Mouse (Mus musculus) 416B (cell line): Measurements from ENCODE around the gene Lingo3.
A peak's percentile ranks its signal among the peaks of the same experiment; 100 is the strongest.
"Not testable (repeated sequence)": the region's sequence is repeated elsewhere in the genome, so short reads cannot be mapped to it uniquely, and the experiment has no call there.

ENCODE experiments used
- DNase-seq: peaks from one replicate; pipeline ENCODE4 v3.0.0; 2011; ENCODE audit warnings: low read depth

Gene Lingo3

DNA sequence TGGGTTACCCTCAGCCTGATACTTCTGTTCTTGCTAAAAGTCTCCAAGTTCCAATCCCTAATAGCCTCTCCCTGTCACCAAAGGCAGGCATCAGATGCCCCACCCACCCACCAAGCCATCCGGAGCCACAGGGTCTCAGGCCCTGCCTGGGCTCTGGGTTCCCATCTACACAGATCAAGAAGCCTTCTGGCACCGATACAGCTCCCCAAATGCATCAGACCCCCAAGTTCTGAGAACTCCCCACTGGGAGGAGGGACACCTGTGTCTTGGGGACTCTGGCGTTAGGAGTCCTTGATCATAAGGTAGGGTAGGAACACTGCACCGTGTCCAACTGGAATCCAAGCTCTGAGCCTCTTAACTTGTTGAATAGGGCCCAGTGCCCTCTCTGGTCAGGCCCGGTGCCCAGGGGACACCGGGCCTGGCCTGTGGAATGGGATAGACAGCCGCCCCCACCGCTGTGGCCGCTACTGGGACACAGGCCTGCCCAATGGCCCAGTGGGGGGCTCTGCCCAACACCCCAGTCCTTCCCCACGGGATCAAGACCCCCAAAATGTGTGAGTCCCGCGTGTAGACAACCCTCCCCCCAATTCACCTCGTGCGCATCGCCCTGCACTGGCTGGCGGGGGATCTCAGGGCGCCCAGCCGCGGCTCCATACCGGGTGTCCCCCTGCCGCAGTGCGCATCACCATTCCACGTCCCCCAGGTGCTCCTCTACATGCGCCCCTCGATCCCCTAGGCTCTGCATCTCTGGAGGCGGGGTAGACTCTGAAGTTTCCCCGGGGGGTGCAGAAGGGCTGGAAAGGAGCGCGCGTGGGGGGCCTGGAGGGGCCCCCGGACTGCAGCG, 530 bp downstream of the Lingo3 start:
- DNase-seq, result no peak

DNA sequence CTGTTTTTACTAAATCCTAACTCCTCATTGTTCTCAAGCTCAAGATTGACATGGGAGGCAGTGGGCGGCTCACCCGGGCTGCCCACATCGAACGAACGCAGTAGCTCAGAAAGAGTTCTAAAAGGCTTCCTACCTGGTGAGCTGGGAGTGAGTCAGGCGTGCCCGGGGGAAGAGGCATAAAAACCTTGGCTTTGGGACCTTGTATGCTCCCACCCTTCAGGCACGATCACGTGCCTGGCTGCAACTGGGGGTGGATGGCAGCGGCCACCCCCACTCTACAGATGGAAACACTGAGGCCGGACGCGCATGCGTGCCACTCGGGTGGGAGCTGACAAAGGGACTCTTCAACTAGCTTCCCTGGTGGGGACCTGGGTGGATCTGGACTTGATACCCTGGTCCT, 1.5 kb downstream of the Lingo3 start:
- no peak for DNase-seq

DNA sequence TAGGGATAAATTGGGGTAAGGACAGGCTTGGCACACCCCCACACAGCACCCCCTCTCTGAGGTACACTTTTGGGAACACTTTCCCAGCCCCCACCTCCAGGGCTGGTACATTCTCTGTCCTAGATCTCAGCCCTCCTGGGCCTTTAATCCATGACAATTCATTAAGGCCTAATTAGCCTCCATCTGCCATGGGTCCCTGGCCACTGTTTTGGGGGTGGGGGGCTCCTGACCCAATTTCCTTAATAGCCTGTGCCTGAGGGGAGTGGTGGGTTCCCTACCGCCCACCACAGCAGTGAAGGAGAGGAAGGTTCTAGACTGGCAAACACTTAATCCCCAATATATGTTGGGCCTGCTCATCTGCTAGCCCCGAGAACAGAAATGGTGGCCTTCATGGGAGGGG, 2.2 kb downstream of the Lingo3 start:
- DNase-seq, result no peak

DNA sequence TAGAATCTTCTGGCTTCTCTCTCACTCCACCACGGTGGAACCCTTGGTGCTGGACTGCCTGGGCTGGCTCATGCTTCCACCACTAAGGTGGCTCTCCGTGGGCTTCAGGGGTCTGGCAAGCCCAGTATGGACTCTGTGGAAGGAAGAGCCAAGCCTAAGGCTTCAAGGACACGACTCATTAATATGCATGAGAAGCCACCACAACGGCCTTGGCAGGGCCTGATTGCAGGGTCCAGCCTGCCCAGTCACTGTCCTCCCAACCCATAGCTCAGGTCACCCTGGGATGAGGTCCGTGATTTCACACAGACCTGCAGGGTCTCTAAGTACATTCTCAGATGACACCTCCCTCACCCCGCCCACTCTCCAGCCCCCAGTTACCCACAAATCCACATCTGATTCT, 4.0 kb downstream of the Lingo3 start:
- no peak for DNase-seq

DNA sequence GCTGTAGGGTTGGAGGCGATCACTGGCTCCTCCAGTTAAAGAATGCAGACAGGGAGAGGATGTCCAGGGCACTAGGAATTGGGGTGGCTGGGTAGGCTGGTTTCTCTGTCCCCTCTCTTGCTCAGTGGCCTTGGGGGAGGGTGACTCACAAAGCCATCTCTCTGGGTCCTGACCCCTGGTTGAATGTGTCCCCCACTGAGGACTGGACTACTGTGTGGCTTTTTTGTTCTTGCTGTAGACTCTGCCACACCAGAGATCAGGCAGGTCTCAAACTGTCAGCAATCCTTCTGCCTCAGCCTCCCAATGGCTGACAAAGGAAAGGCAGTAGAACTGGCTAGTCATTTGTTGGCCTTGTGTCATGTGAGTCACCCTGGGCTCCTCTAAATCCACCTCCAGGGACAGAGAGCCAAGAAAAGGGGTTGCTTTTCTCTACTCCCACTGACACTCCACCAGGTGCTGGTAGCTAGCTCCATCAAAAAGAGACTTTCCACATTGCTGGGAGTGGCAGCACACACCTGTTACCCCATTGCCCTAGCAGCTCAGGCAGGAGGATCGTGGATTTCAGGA, 5.4 kb downstream of the Lingo3 start:
- no peak for DNase-seq

DNA sequence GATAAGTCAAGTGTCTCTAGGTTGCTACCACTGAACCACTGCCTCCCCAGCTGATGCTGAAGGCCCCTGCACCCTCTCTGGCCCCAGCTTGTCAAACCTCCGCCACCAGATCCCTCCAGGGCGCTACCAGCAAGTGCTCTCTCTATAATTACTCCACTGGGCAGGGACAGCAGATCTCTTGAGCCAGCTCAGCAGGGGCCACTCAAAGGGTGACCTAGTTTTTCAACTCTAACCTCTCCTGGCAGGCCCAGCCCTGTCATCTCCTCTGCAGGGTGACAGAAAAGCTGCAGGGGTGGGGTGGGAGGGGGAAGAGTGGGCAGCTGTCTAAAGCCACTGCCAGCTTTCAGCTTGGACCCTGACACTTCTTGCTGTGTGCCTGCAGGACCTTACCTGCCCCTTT, 6.0 kb downstream of the Lingo3 start:
- DNase-seq, result no peak

GRCm38 (mm10) chr10:80836949-80837379, 6.9 kb downstream of the Lingo3 start:
- DNase-seq, result no peak

GRCm38 (mm10) chr10:80835617-80836016, 8.2 kb downstream of the Lingo3 start:
- DNase-seq, result no peak

DNA sequence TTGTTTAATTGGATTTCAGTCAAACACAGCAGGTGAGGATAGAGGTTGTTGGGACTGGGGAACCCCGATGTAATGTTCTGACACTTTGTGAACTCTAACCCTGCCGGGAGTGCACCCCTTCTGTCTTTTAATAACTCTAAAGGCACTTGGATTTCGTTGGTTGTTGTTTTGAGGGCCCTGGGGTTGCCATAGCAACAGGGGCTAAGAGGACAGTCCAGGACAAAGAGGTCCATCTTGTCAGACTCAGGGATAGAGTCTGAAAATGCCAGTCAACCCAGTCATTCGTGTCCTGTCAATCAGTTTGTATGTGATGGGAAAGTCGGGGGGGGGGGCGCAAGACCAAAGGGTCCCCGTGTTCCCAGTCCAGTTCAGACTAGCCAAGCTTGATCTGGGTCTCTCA, 11.0 kb downstream of the Lingo3 start:
- DNase-seq, result no peak

GRCm38 (mm10) chr10:80831136-80831535, 12.7 kb downstream of the Lingo3 start:
- peak; percentile 72 for DNase-seq

- no peak for DNase-seq
Measured at GRCm38 (mm10) chr10:80829359-80830278, 14.2 kb downstream of the Lingo3 start.

DNA sequence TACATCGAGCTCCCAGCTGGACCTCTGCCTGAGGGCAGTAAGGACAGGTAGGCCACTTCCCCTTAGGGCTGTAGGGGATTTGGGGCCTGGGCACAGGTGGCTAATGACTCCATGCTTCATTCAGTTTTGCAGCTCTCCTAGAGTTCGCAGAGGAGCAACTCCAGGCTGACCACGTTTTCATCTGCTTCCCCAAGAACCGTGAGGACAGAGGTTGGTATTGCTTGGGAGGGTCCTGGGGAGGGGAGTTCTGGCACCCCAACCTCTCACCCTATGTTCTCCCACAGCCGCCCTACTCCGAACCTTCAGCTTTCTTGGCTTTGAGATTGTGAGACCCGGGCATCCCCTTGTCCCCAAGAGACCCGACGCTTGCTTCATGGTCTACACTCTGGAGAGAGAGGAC, 15.3 kb downstream of the Lingo3 start:
- not testable (repeated sequence) for DNase-seq

- no peak for DNase-seq
Measured at GRCm38 (mm10) chr10:80827870-80828420, 15.9 kb downstream of the Lingo3 start.

- DNase-seq, result no peak
Measured at GRCm38 (mm10) chr10:80827063-80827869, 16.6 kb downstream of the Lingo3 start.

DNA sequence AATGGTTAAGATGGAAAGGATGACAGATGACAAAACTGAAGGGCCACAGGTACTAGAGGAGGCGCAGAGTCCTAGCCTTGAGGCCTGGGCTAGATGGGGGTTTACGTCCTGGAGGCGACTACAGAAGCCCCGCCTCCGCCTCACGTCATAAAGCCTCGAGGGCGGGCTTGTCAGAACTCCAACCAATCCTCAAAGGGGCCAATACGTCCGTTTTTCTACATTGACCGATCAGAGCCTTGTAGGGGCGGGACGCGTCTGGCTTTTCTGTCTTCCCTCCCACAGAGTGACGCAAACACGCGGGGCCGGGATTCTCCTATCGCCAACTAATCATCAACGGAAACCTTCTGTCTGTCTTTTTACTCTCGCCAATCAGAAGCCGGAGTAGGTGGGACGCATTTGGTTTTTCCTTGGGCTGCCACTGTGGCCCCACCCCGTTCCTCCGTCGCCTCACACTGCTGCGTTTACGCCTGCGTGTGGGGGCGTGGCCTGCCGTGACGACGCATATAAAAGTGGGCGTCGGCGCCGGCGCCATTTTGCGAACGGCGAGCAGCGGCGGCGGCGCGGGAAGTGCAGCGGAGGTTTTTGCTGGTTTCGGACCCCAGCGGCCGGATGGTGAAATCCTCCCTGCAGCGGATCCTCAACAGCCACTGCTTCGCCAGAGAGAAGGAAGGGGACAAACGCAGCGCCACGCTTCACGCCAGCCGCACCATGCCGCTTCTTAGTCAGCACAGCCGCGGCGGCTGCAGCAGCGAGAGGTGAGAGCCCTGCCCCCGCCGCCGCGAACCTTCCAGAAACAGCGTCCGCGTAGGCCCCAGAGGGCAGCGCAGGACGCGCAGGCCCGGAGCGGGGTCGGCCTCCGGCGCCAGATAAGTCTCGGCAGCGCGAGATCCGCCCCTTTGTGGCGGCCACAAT, 17.4 kb downstream of the Lingo3 start, which contains the start of gene Oaz1:
Gene Oaz1 (plus strand): TSS at position 506 of the 912 bp plus-strand sequence.
- DNase-seq, result peak; percentile 100

GRCm38 (mm10) chr10:80824827-80825226, 19.0 kb downstream of the Lingo3 start:
- DNase-seq, result peak; percentile 40

DNA sequence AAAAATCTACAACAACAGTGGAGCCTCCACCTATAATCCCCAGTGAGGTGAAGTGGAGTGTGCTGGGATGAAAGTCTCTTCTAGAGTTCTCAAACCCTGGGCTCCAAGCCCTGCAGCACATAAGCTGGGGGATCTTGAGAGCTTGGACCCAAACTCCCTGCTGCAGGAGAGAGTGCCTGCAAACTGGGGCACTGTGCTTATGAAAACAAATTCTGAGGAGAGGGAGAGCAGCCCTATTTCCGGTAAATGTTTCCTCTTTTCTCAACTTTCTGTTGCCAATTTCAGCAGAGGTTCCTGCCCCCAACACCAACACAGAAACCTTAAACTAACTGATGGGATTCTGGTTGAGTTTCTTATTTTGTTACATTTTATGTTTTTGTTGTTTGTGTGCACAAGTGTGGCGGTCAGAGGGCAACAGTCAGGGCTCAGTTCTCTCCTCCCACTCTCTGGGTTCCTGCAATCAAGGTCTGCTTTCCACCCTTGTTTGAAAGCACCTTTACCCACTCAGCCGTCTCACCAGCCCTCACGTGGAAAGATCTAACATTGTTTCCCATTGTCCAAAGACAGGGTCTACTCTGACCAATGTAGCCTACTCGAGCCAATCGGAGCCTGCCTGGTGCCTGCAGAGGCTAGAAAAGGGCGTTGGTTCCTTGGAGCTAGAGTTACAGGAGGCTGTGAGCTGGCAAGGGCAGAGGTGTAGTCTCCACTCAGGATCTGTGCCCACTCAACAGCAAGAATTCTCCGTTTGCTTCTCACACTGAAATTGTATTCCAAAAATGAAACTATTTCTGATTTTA, 19.8 kb downstream of the Lingo3 start:
- DNase-seq, result peak; percentile 79

DNA sequence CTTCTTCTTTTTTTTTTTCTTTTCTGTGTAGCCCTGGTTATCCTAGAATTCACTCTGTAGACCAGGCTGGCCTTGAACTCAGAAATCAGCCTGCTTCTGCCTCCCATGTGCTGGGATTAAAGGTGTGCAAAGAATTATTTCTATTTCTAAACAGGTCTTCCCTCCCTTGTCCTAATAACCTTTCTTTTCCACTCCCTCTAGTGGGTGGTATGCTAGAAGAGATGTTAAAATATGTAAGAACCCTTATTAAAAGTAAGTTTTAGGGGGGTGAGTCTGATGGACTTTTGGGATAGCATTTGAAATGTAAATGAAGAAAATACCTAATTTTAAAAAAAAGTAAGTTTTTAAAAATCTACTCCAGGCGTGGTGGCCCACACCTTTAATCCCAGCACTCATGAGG, 20.5 kb downstream of the Lingo3 start:
- no peak for DNase-seq

GRCm38 (mm10) chr10:80822528-80822927, 21.3 kb downstream of the Lingo3 start:
- no peak for DNase-seq
